Mouse (Mus musculus) macrophage (primary cell): ENCODE data around the gene Bpifb5. TPM values are rescaled to one million over a fixed set of nuclear protein-coding genes. Genes with fewer than 3 reads are reported as not detected.

Source experiments
- polyA plus RNA-seq: library from polyadenylated mRNA; stranded (reverse); fragments of 250-400 nt; gene quantifications from 3 replicates; pipeline ENCODE4 v1.2.4, GENCODE M21; 2018; ENCODE audit warnings: inconsistent platforms

The Bpifb5 gene
- polyA plus RNA-seq, 1 experiment from 2014 or later, result not detected

Other genes with a start within 250 kb of the Bpifb5 start
- not detected in 3 replicates for gene Bpifa6, start 248.8 kb upstream of the Bpifb5 start, polyA plus RNA-seq
- not detected in 3 replicates for gene Bpifa2, start 215.5 kb upstream of the Bpifb5 start, polyA plus RNA-seq
- gene Bpifa3, start 93.4 kb upstream of the Bpifb5 start, polyA plus RNA-seq, result not detected in 3 replicates
- gene Bpifa1, start 80.9 kb upstream of the Bpifb5 start, polyA plus RNA-seq, result not detected in 3 replicates
- gene Bpifa5, start 61.1 kb upstream of the Bpifb5 start, polyA plus RNA-seq, result not detected in 3 replicates
- not detected in 3 replicates for gene Bpifb1, start 32.9 kb upstream of the Bpifb5 start, polyA plus RNA-seq
- not detected in 3 replicates for gene Bpifb9a, start 34.1 kb downstream of the Bpifb5 start, polyA plus RNA-seq
- not detected in 3 replicates for gene Bpifb9b, start 83.5 kb downstream of the Bpifb5 start, polyA plus RNA-seq
- 4.0 to 6.2 TPM (median 5.3 TPM) in 3 replicates for gene Cdk5rap1, start 149.3 kb downstream of the Bpifb5 start, polyA plus RNA-seq
- 2.9 to 11.4 TPM (median 6.1 TPM) in 3 replicates for gene Snta1, start 184.4 kb downstream of the Bpifb5 start, polyA plus RNA-seq
- gene Cbfa2t2, start 212.7 kb downstream of the Bpifb5 start, polyA plus RNA-seq, result 8.0 to 9.7 TPM (median 9.0 TPM) in 3 replicates